Mouse (Mus musculus): ENCODE measurements around the gene Atxn7.

DNA sequence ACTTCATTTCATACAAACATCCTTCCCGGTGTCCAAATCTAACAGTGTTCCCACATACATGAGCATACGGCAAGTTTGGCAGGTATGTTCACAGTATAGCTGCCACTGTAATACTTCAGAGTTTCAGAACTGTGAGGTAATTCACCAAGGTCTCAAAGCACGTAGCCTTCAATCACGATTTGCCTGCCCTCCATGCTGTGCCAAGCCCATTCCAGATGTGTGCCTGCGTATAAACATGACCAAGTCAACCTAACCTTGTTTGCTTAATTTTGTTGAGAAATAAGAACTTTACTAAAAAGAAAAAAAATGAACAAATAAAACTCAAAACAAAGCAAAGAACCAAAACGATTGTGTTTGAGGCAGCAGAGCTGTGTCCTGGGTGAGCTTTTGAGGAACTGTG lies 60.0 kb downstream of the Atxn7 start:
- no peak for TF ChIP-seq GATA1 (IDR thresholded peaks at IDR 0.05; ENCODE audit: borderline replicate concordance, low read length)
- TF ChIP-seq FLI1 (IDR thresholded peaks at IDR 0.05; ENCODE audit: low read length), result no peak
